Mouse (Mus musculus): ENCODE measurements around the gene Adcy4.

GRCm38 (mm10) chr14:55761163-55761562, 22.7 kb downstream of the Adcy4 start, which contains the start of gene Ltb4r2:
- TF ChIP-seq CTCF (IDR thresholded peaks at IDR 0.05), result no peak
- TF ChIP-seq EP300 (IDR thresholded peaks at IDR 0.05), result no peak

Measured in lung, postnatal 0 days (tissue).